7 mouse cellular contexts compared by ENCODE assay signal in genomic region chr1:34842389-34842861, GRCm38 (mm10). TPM values are rescaled to one million over a fixed set of nuclear protein-coding genes. Genes with fewer than 3 reads are reported as not detected.
DNase-seq lines count a peak whose midpoint lies in the region; ATAC-seq lines count a peak whose summit lies in the region.

No protein-coding gene starts in this region.

- H3K27me3 ChIP-seq in forebrain, embryonic 15.5 days, result no peaks in the 10 kb centered on the region
- H3K27me3 ChIP-seq in intestine, embryonic 15.5 days (replicated peaks), result no peaks in the 10 kb centered on the region

- no peaks in the 10 kb centered on the region for H3K9me3 ChIP-seq in forebrain, embryonic 15.5 days
- H3K9me3 ChIP-seq in intestine, embryonic 15.5 days, result no peaks in the 10 kb centered on the region

- ATAC-seq in forebrain, embryonic 15.5 days (replicated peaks), result peak; percentile 91
- ATAC-seq in intestine, embryonic 15.5 days, result peak; percentile 94

- H3K4me3 ChIP-seq in forebrain, embryonic 15.5 days, result peak overlapping the region; percentile 75
- H3K4me3 ChIP-seq in intestine, embryonic 15.5 days (replicated peaks), result peak overlapping the region; percentile 80

- DNase-seq in urinary bladder, adult 18-20 months (ENCODE audit: low spot score in 2 of 2), result peak; percentile 20 to 60
- no peak for DNase-seq in urinary bladder, postnatal 10 days (ENCODE audit: low spot score)
- DNase-seq in c-Kit-negative CD71-positive TER-119-positive erythroid progenitor cells, embryonic 14.5 days (ENCODE audit: low read depth, low spot score), result peak; percentile 20
- peak; percentile 62 for DNase-seq in lung, postnatal 10 days
- DNase-seq in retina, postnatal 7 days (ENCODE audit: low read depth, low spot score), result peak; percentile 35

- peak overlapping the region; percentile 88 for H3K9ac ChIP-seq in forebrain, embryonic 15.5 days (replicated peaks)
- H3K9ac ChIP-seq in intestine, embryonic 15.5 days, result peak overlapping the region; percentile 95

- H3K36me3 ChIP-seq in forebrain, embryonic 15.5 days, result no peaks in the 10 kb centered on the region
- no peaks in the 10 kb centered on the region for H3K36me3 ChIP-seq in intestine, embryonic 15.5 days

- peaks cover 42% of the 10 kb centered on the region for H3K4me1 ChIP-seq in forebrain, embryonic 15.5 days
- peaks cover 14% of the 10 kb centered on the region for H3K4me1 ChIP-seq in intestine, embryonic 15.5 days (replicated peaks)

- under 1% methylated on average over 44 of the region's 51 CpGs for WGBS in forebrain, embryonic 15.5 days
- WGBS in intestine, embryonic 15.5 days, result under 1% methylated on average over 38 of the region's 51 CpGs

- H3K4me2 ChIP-seq in forebrain, embryonic 15.5 days (replicated peaks), result peak overlapping the region; percentile 89
- peak overlapping the region; percentile 73 for H3K4me2 ChIP-seq in intestine, embryonic 15.5 days (replicated peaks)

- peak overlapping the region; percentile 98 for H3K27ac ChIP-seq in forebrain, embryonic 15.5 days (replicated peaks)
- H3K27ac ChIP-seq in intestine, embryonic 15.5 days, result peak overlapping the region; percentile 96

RNA-seq across cellular contexts. Expression of gene Fam168b, which starts 0.4 kb away (rescaled TPM):
- polyA plus RNA-seq in forebrain, embryonic 15.5 days (2015; fragmentation: Nextera tagmentation; extraction: Ambion mirVana), result 169 and 171 TPM in 2 replicates
- 57.0 and 60.6 TPM in 2 replicates for polyA plus RNA-seq in intestine, embryonic 15.5 days (2015; fragmentation: Nextera tagmentation; extraction: Ambion mirVana)

RNA-seq across cellular contexts. Expression of gene Plekhb2, which starts 7.4 kb away (rescaled TPM):
- 64.2 and 71.8 TPM in 2 replicates for polyA plus RNA-seq in forebrain, embryonic 15.5 days (2015; fragmentation: Nextera tagmentation; extraction: Ambion mirVana)
- polyA plus RNA-seq in intestine, embryonic 15.5 days (2015; fragmentation: Nextera tagmentation; extraction: Ambion mirVana), result 78.3 and 80.0 TPM in 2 replicates
